Mouse (Mus musculus): ENCODE data around the gene Gm49361.

Gm49361 gene

GRCm38 (mm10) chr14:57622934-57623333 is 123.0 kb downstream of the Gm49361 start:
- no peak for DNase-seq (ENCODE audit: low read depth in 2 of 2, low spot score in 2 of 2)

GRCm38 (mm10) chr14:57621699-57622098 is 124.2 kb downstream of the Gm49361 start:
- no peak for DNase-seq (ENCODE audit: low read depth in 2 of 2, low spot score in 2 of 2)

- DNase-seq (ENCODE audit: low read depth in 2 of 2, low spot score in 2 of 2), result no peak
Measured at GRCm38 (mm10) chr14:57620598-57621236, 125.2 kb downstream of the Gm49361 start.

- DNase-seq (ENCODE audit: low read depth in 2 of 2, low spot score in 2 of 2), result peak in 1 of 2 experiments; percentile 3
Measured at GRCm38 (mm10) chr14:57619487-57619886, 126.4 kb downstream of the Gm49361 start.

DNA sequence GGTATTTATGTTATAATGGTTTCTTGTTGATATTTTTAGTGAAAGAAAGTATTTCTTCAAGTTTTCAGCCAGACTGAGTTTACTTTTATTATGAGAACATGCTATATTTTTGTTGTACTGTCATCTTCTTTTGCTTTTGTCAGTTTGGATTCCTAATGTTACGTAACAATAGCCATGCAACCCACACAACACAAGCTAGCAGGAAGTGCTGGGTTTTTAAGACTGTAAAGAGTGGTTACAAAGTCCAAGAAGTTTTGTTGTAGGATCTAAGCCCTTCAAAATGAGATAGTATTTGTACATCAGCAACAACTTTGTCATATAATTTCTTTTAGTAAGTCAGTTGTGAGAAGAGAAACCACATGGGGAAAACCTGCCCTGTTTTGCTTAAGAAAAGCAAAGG is 128.2 kb downstream of the Gm49361 start:
- DNase-seq (ENCODE audit: low read depth in 2 of 2, low spot score in 2 of 2), result no peak

DNA sequence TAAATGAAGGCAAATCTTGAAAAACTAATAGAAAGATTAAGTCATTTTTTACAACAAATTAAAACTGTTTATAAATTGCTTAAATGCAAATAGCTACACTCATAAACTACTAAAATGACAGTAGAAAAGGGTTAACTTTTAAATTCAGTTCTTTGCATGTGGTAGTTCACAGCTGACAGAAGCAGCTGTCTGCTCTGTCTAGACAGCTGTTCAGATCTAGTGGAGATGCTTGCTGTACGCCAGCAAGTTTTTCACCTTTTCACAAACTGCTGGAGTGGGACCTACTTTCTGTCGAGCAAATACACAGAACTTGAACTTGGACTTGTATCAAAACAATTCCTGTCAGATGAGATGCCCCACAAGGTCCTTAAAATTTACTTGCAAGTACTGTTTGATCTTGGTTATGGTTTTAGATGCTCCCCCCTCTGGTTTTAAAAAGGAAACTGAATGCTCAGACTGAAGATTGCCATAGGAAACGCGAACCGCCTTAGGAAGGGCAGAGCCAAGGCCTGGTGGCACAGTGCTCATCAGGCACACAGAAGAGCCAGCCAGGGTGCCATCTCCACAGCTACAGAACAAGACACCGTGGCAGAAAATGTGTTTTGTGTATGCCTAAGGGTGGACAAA is 129.5 kb downstream of the Gm49361 start:
- DNase-seq (ENCODE audit: low read depth in 2 of 2, low spot score in 2 of 2), result peak; percentile 1 to 6

DNA sequence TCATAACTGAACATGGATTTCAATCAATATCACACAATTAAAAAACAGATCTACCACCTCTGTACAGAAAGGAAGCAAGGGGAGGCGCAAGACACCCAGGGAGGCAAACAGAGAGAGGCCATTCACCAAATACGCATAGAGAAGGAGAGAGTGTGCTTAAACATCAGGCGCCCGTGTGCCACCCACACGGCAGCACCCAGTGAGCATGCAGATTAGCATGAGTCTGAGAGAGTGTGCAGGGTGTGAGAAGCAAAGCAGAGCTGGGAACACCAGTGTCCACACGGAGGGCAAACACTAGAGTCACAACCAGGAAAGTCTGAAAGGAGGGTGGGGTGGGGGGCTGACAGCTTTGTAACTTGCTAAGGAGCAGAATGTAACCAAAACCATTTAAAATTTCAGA is 130.1 kb downstream of the Gm49361 start:
- no peak for DNase-seq (ENCODE audit: low read depth in 2 of 2, low spot score in 2 of 2)

- DNase-seq (ENCODE audit: low read depth in 2 of 2, low spot score in 2 of 2), result no peak
Measured at GRCm38 (mm10) chr14:57611034-57611433, 134.9 kb downstream of the Gm49361 start.

- DNase-seq (ENCODE audit: low read depth in 2 of 2, low spot score in 2 of 2), result no peak
Measured at GRCm38 (mm10) chr14:57609816-57610329, 136.0 kb downstream of the Gm49361 start.

DNA sequence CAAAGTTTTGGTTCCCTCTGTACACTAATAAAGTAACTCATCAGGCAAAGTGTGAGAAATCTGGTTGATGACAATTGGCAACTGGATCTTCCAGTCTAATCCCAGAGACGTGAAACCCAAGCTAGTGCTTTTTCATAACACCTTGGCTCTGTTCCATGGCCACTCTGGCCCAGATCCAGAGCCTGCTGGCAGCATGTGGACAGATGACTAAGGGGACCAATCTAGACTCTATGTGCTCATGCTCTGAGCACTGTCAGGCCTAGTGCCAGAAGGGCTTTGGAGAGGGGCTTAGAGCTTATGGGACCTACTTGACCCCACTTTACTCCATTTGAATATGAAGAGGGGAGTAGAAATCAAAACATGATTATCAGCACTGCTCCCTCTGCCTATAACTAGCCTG is 138.4 kb downstream of the Gm49361 start:
- DNase-seq (ENCODE audit: low read depth in 2 of 2, low spot score in 2 of 2), result no peak

- DNase-seq (ENCODE audit: low read depth in 2 of 2, low spot score in 2 of 2), result no peak
Measured at GRCm38 (mm10) chr14:57606663-57607365, 139.1 kb downstream of the Gm49361 start.

GRCm38 (mm10) chr14:57593279-57593678 is 152.6 kb downstream of the Gm49361 start:
- DNase-seq (ENCODE audit: low read depth in 2 of 2, low spot score in 2 of 2), result no peak
